Mouse (Mus musculus) left cerebral cortex, adult 8-10 months (tissue): ENCODE measurements at regions not wholly inside any gene's neighbourhood (a gene's known extent, or its start where the extent isn't known, plus 50 kb on each side); places are given as distances from the start of the nearest gene placed in this dataset.

Experiments
- DNase-seq, 2 experiments: peaks; one replicate each; pipeline ENCODE4 v3.0.0; 2022; ENCODE audit warnings: low spot score in 2 of 2

DNA sequence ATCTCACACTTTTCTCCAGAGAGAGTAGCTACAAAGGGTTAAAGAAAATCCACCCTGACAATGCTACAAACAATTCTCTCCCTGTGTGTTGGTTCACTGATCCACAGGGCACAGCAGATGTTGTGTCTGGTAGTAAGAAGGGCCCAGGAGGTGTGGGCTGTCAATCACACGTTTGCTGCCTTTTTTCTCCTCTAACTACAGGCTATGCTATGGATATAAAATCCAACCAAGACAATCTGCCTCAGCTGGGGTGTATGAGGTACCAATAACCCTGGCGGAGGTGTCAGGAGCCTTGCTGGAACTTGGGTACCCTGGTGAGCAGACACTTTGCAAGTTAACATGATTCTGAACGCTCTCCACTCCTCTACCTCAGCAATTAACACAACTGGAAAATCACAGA, 1002.1 kb upstream of the Pou3f2 start:
- DNase-seq: no peak

DNA sequence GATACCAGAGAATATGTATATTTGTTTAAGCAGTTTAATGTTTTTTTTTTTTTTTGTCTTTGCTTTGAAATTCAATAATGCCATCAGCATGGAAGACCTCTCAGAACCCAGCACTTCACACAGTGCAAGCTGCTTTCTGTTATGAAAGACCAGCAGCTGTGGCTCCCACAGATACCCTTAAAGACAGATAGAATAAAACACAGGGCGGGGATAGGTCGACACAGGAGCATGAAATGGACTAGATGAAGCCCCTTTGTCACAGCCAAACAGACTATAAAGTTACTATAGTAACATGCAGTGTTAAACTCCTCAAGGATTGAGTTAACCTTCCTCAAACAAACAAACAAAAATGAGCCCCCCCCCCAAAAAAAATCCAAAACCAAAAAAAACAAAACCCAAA, 1003.1 kb upstream of the Pou3f2 start:
- DNase-seq: no peak

DNA sequence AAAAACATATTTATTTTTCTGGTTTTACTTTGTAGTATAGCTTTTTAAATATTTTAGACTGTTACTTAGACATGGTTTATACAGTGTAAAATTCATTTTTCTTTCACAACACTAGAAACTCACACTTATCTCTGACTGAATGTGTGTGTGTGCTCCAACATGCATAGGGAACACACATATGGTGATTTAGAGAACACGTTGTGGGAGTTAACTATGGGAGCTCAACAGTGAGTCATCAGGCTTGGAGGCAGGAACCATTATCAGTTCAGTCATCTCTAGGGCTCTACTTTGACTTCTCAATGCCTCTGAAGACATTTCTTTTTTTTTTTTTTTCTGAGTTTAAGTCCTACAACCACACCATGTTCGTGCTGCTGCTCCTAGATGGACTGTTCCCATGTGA, 997.5 kb upstream of the Mms22l start:
- peak in 1 of 2 experiments; percentile 11 for DNase-seq

DNA sequence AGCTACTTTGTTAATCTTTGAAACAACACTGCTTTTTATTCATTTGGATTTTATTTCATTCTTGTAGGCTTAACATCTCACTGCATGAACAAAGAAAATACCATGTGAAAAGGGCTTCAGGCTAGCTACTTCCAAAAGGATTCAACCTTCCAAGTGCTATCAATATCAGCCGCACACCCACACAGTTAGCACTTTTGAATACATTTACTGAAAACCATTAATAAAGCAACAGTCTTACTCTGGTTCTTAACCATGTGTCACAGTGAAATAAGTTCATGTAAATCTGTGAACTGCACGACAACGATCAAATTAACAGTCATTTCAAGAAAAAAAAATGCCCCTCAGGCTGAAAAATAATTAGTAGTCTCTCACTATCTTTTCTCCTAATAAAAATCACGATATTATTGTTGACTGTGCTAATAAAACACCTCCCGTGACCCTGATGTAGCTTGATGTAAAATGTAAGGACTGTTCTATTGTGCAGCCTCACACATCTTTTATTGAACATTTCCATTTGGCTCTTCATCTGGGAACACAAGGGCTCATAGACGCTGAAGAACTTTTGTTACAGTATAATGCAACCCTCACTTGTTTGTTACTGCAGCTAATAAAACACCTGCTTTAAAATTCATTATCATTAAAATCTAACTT, 991.4 kb upstream of the Mms22l start:
- no peak for DNase-seq

DNA sequence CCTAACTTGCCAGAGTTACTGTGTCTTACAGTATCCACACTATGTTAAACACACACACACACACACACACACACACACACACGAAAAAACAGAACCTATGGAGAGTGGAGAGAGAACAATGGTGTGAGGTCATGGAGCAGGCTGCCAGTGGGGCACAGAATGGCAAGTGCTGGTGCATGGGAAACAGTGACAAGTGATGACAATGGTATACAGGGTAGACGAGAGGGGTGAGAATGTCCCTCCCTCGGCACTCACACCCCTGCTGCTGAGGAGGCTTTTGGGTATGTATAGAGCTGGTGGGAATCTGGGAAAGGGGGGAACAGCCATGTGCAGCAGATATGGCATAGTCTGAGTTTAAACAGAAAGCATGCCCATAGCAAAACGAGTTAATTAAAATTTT, 985.4 kb upstream of the Mms22l start:
- no peak for DNase-seq

DNA sequence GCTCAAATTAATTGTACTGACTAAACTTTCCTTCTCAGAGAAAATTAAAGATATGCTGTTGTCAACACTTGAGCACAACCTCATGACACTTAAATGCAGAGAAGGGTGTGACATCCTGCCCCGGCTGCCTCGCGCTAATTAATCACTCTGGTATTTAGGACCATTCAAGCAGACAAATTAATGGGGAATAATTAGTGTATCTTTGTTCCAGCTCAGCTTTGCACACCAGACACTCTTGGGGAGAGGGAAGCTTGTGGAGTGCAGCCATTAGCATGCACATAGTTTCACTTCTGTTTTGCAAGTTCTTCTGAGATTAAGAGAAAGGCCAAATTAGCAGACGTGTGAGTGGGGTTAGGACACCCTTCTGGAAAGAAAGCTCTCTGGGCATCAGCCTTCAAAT, 984.2 kb upstream of the Mms22l start:
- no peak for DNase-seq

DNA sequence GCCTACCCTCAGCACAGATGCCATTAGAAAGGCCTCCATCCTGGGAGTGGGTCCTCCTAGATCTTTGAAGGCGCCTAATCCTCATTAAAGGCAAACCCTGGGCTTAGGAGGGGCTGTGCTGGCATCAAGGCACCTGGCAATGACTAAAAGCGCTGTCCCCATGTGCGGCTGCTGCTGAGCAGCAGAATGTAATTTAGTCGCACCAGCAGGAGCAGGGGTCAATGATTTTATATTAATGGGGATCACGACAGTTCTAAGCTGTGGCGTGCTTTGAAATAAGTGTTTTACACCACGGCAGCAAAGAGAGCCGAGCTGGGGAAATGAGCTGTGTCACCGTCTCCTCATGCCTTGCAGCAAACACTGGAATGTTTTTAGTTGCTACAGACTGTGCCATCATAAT, 982.3 kb upstream of the Mms22l start:
- no peak for DNase-seq
